Mouse (Mus musculus): ENCODE results near the gene Daglb.

DNA sequence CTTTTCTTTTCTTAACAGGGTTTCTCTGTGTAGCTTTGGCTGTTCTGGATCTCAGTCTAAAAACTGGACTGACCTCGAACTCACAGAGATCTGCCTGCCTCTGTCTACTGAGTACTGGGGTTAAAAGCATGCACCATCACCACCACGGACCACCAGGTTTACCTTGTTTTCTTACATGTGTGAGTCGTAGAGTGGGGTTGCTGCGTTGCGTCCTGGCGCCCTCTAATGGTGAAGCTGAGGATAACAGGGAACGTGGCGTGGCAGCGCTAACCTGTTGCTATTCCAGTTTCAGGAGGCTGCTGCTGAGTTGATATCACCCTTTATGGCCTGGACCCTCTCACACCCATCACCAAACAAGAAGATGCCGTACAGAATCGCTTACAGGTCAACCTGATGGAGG, 83.0 kb downstream of the Daglb start:
- peak; percentile 99 for TF ChIP-seq CTCF (IDR thresholded peaks at IDR 0.05; ENCODE audit: low read depth, low read length)
- no peak for TF ChIP-seq POLR2A (IDR thresholded peaks at IDR 0.05; ENCODE audit: extremely low read depth, insufficient read depth, low read length)

Data from liver, adult 2 months (tissue).